Mouse (Mus musculus): Measurements from ENCODE around the gene Rad9a. TPM values are rescaled to one million over a fixed set of nuclear protein-coding genes. Genes with fewer than 3 reads are reported as not detected.

The Rad9a gene
- polyA plus RNA-seq, 1 experiment: 16.7 TPM

- no peaks in the 10 kb centered on the region for H3K36me3 ChIP-seq (ENCODE audit: control insufficient read depth, insufficient read depth)
- TF ChIP-seq MYOG (IDR thresholded peaks at IDR 0.05; ENCODE audit: control insufficient read depth in 1 of 3, insufficient read depth in 1 of 3, insufficient read length in 2 of 3, low read depth in 2 of 3) (no peak), POLR2A (IDR thresholded peaks at IDR 0.05; ENCODE audit: insufficient read length, low read depth) (no peak), TCF12 (IDR thresholded peaks at IDR 0.05; ENCODE audit: insufficient read depth, poor library complexity, severe bottlenecking) (no peak), MAX (IDR thresholded peaks at IDR 0.05; ENCODE audit: low read depth) (no peak), CEBPB (IDR thresholded peaks at IDR 0.05; ENCODE audit: insufficient read depth, poor library complexity, severe bottlenecking) (no peak), POLR2AphosphoS2 (IDR thresholded peaks at IDR 0.05; ENCODE audit: insufficient read length, low read depth) (no peak), USF1 (IDR thresholded peaks at IDR 0.05; ENCODE audit: low read depth) (no peak), MYOD1 (IDR thresholded peaks at IDR 0.05; ENCODE audit: control insufficient read depth in 1 of 3, insufficient read length in 2 of 3, low read depth in 2 of 3) (no peak), SRF (IDR thresholded peaks at IDR 0.05; ENCODE audit: control insufficient read depth, insufficient read length, low read depth) (no peak), E2F4 (IDR thresholded peaks at IDR 0.05; ENCODE audit: insufficient read depth) (no peak), REST (IDR thresholded peaks at IDR 0.05; ENCODE audit: insufficient read depth, insufficient read length) (no peak), TCF3 (IDR thresholded peaks at IDR 0.05; ENCODE audit: insufficient read length, low read depth) (no peak)
- peaks cover 37% of the 10 kb centered on the region for H3K79me2 ChIP-seq (ENCODE audit: control insufficient read depth, insufficient read depth)
- no peak overlapping the region for H3K4me3 ChIP-seq
- H3K27me3 ChIP-seq (ENCODE audit: control insufficient read depth, insufficient read depth, insufficient read length): no peaks in the 10 kb centered on the region
- H3K4me2 ChIP-seq (ENCODE audit: low read depth): peak overlapping the region; percentile 10
- H3ac ChIP-seq (ENCODE audit: control insufficient read depth, insufficient read length): no peak overlapping the region
Measured at GRCm38 (mm10) chr19:4217855-4218254, 16.4 kb upstream of the Rad9a start.

GRCm38 (mm10) chr19:4217140-4217539 is 15.7 kb upstream of the Rad9a start:
- H3K4me2 ChIP-seq (ENCODE audit: low read depth): peak overlapping the region; percentile 96
- peaks cover 37% of the 10 kb centered on the region for H3K79me2 ChIP-seq (ENCODE audit: control insufficient read depth, insufficient read depth)
- H3K4me3 ChIP-seq: no peak overlapping the region
- no peaks in the 10 kb centered on the region for H3K27me3 ChIP-seq (ENCODE audit: control insufficient read depth, insufficient read depth, insufficient read length)
- H3K36me3 ChIP-seq (ENCODE audit: control insufficient read depth, insufficient read depth): no peaks in the 10 kb centered on the region
- no peak for TF ChIP-seq CEBPB (IDR thresholded peaks at IDR 0.05; ENCODE audit: insufficient read depth, poor library complexity, severe bottlenecking)
- no peak for TF ChIP-seq MYOD1 (IDR thresholded peaks at IDR 0.05; ENCODE audit: control insufficient read depth in 1 of 3, insufficient read length in 2 of 3, low read depth in 2 of 3)
- TF ChIP-seq POLR2A (IDR thresholded peaks at IDR 0.05; ENCODE audit: insufficient read length, low read depth): no peak
- TF ChIP-seq SRF (IDR thresholded peaks at IDR 0.05; ENCODE audit: control insufficient read depth, insufficient read length, low read depth): no peak
- no peak overlapping the region for H3ac ChIP-seq (ENCODE audit: control insufficient read depth, insufficient read length)

- no peak for TF ChIP-seq POLR2AphosphoS2 (IDR thresholded peaks at IDR 0.05; ENCODE audit: insufficient read length, low read depth)
- TF ChIP-seq SRF (IDR thresholded peaks at IDR 0.05; ENCODE audit: control insufficient read depth, insufficient read length, low read depth): no peak
- TF ChIP-seq MYOD1 (IDR thresholded peaks at IDR 0.05; ENCODE audit: control insufficient read depth in 1 of 3, insufficient read length in 2 of 3, low read depth in 2 of 3): no peak
- no peak for TF ChIP-seq TCF3 (IDR thresholded peaks at IDR 0.05; ENCODE audit: insufficient read length, low read depth)
- no peak for TF ChIP-seq REST (IDR thresholded peaks at IDR 0.05; ENCODE audit: insufficient read depth, insufficient read length)
- no peak for TF ChIP-seq MAX (IDR thresholded peaks at IDR 0.05; ENCODE audit: low read depth)
- H3K4me3 ChIP-seq: peak overlapping the region; percentile 39
- H3K79me2 ChIP-seq (ENCODE audit: control insufficient read depth, insufficient read depth): peaks cover 37% of the 10 kb centered on the region
- no peaks in the 10 kb centered on the region for H3K36me3 ChIP-seq (ENCODE audit: control insufficient read depth, insufficient read depth)
- peak overlapping the region; percentile 96 for H3K4me2 ChIP-seq (ENCODE audit: low read depth)
- peak overlapping the region; percentile 83 for H3ac ChIP-seq (ENCODE audit: control insufficient read depth, insufficient read length)
- H3K27me3 ChIP-seq (ENCODE audit: control insufficient read depth, insufficient read depth, insufficient read length): no peaks in the 10 kb centered on the region
Measured at GRCm38 (mm10) chr19:4216041-4216685, 14.7 kb upstream of the Rad9a start.

GRCm38 (mm10) chr19:4215451-4215840 is 14.0 kb upstream of the Rad9a start:
- Histone ChIP-seq H3ac (ENCODE audit: control insufficient read depth, insufficient read length) (peak overlapping the region; percentile 83), H3K4me3 (peak overlapping the region; percentile 39), H3K4me2 (ENCODE audit: low read depth) (peak overlapping the region; percentile 96), H3K79me2 (ENCODE audit: control insufficient read depth, insufficient read depth) (peaks cover 37% of the 10 kb centered on the region), H3K36me3 (ENCODE audit: control insufficient read depth, insufficient read depth) (no peaks in the 10 kb centered on the region), H3K27me3 (ENCODE audit: control insufficient read depth, insufficient read depth, insufficient read length) (no peaks in the 10 kb centered on the region)
- TF ChIP-seq MYOG (IDR thresholded peaks at IDR 0.05; ENCODE audit: control insufficient read depth in 1 of 3, insufficient read depth in 1 of 3, insufficient read length in 2 of 3, low read depth in 2 of 3): no peak
- no peak for TF ChIP-seq POLR2AphosphoS2 (IDR thresholded peaks at IDR 0.05; ENCODE audit: insufficient read length, low read depth)
- TF ChIP-seq TCF12 (IDR thresholded peaks at IDR 0.05; ENCODE audit: insufficient read depth, poor library complexity, severe bottlenecking): no peak
- TF ChIP-seq TCF3 (IDR thresholded peaks at IDR 0.05; ENCODE audit: insufficient read length, low read depth): no peak
- TF ChIP-seq USF1 (IDR thresholded peaks at IDR 0.05; ENCODE audit: low read depth): no peak
- TF ChIP-seq E2F4 (IDR thresholded peaks at IDR 0.05; ENCODE audit: insufficient read depth): no peak
- TF ChIP-seq MAX (IDR thresholded peaks at IDR 0.05; ENCODE audit: low read depth): no peak

GRCm38 (mm10) chr19:4214771-4215450 is 13.4 kb upstream of the Rad9a start:
- H3K36me3 ChIP-seq (ENCODE audit: control insufficient read depth, insufficient read depth): no peaks in the 10 kb centered on the region
- peaks cover 33% of the 10 kb centered on the region for H3K79me2 ChIP-seq (ENCODE audit: control insufficient read depth, insufficient read depth)
- peak overlapping the region; percentile 83 for H3ac ChIP-seq (ENCODE audit: control insufficient read depth, insufficient read length)
- no peaks in the 10 kb centered on the region for H3K27me3 ChIP-seq (ENCODE audit: control insufficient read depth, insufficient read depth, insufficient read length)
- peak overlapping the region; percentile 1 for H3K4me2 ChIP-seq (ENCODE audit: low read depth)
- TF ChIP-seq MYOD1 (IDR thresholded peaks at IDR 0.05; ENCODE audit: control insufficient read depth in 1 of 3, insufficient read length in 2 of 3, low read depth in 2 of 3) (no peak), POLR2AphosphoS2 (IDR thresholded peaks at IDR 0.05; ENCODE audit: insufficient read length, low read depth) (peak; percentile 68), POLR2A (IDR thresholded peaks at IDR 0.05; ENCODE audit: insufficient read length, low read depth) (peak; percentile 75)
- H3K4me3 ChIP-seq: peak overlapping the region; percentile 39
